Mouse (Mus musculus): ENCODE measurements around the gene Sh2d2a. TPM values are rescaled to one million over a fixed set of nuclear protein-coding genes. Genes with fewer than 3 reads are reported as not detected.
"Not testable (repeated sequence)": the region's sequence is repeated elsewhere in the genome, so short reads cannot be mapped to it uniquely, and the experiment has no call there.

Sh2d2a gene
- polyA plus RNA-seq, 1 experiment from 2014 or later = not detected

DNA sequence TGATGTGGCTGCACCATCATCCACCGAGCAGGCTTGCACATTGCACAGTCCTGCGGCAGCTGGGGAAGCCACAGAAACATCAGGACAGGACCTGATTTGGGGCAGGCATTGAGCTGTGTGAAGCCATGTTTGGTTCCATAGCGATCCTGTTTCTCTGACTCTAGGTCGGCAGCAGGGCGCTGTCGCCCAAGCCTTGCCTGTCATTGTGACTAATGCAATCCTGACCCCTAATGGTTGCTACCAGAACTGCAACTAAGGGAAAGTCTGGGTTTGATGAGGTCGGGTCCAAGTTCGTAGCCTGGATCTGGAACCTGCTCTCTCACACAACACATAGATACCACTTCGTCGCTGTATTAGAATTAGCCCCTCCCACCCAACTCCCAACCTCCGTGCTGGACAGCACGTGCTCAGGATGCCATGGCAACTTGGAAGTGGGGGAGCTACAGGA, 29.9 kb upstream of the Sh2d2a start:
- Histone ChIP-seq H3K9ac (ENCODE audit: low read length) (no peak overlapping the region; the same call in 1 of the 2 replicates), H3K36me3 (ENCODE audit: control insufficient read depth, insufficient read depth, low read length) (no peaks in the 10 kb centered on the region), H3K4me2 (ENCODE audit: low read depth, severe bottlenecking) (no peak overlapping the region), H3K4me3 (ENCODE audit: low read depth, low read length) (no peak overlapping the region), H3K27ac (replicated peaks; ENCODE audit: low read depth, low read length) (no peak overlapping the region), H3K27me3 (ENCODE audit: control insufficient read depth, insufficient read depth, low read length) (peaks cover 10% of the 10 kb centered on the region), H3K9me3 (ENCODE audit: control insufficient read depth, low read length) (no peaks in the 10 kb centered on the region), H3K4me1 (ENCODE audit: control insufficient read depth, insufficient read depth, low read length) (0 out of 2 replicates have a peak, but pooled peaks cover 3% of the 10 kb centered on the region)
- WGBS = 8% methylated on average over 12 of the region's 12 CpGs
- DNase-seq (ENCODE audit: low spot score) (peak; percentile 89), ATAC-seq (ENCODE audit: insufficient number of reproducible peaks, low FRiP score, low TSS enrichment, low read depth) (0 out of 2 replicates have a peak, but pooled peaks have one; percentile 37)

DNA sequence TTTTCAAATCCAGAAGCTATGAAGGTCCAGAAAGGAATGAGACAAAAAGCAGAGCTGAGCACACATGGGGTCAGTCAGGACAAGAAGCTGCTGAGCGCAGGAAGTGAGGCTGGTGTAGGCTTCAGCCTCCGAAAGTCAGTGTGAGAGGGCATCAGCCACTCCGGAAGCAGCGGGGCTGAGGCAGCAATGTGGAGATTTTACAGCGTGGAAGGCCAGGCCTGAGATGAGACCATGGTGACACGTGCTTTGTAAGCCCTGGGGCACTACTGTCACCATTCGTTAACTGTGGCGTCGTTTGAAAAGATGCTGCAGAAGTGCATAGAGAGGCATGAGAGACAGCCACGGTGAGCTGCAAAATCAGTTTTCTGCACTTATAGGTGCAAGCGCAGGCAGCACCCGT, 28.3 kb upstream of the Sh2d2a start:
- Histone ChIP-seq H3K9me3 (ENCODE audit: control insufficient read depth, low read length) (no peaks in the 10 kb centered on the region), H3K9ac (ENCODE audit: low read length) (no peak overlapping the region), H3K4me3 (ENCODE audit: low read depth, low read length) (no peak overlapping the region), H3K36me3 (ENCODE audit: control insufficient read depth, insufficient read depth, low read length) (no peaks in the 10 kb centered on the region), H3K4me2 (ENCODE audit: low read depth, severe bottlenecking) (no peak overlapping the region), H3K27me3 (ENCODE audit: control insufficient read depth, insufficient read depth, low read length) (peaks cover 10% of the 10 kb centered on the region), H3K4me1 (ENCODE audit: control insufficient read depth, insufficient read depth, low read length) (0 out of 2 replicates have a peak, but pooled peaks cover 3% of the 10 kb centered on the region), H3K27ac (replicated peaks; ENCODE audit: low read depth, low read length) (no peak overlapping the region)
- DNase-seq (ENCODE audit: low spot score) = no peak
- no peak for ATAC-seq (ENCODE audit: insufficient number of reproducible peaks, low FRiP score, low TSS enrichment, low read depth)
- WGBS = 67% methylated on average over 12 of the region's 12 CpGs

DNA sequence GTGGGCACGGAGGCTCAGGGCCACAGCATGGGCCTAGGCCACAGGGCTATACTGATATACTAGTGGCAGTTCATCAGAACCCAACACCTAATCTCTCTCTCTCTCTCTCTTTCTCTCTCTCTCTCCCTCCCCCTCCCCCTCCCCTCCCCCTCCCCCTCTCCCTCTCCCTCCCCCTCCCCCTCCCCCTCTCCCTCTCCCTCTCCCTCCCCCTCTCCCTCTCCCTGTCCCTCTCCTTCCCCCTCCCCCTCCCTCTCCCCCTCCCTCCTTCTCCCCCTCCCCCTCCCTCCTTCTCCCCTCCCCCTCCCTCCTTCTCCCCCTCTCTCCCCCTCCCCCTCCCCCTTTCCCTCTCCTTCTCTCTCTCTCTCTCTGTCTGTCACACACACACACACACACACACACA, 22.3 kb upstream of the Sh2d2a start, which contains the start of gene Pear1:
Gene Pear1, minus strand, starts transcription at position 101 of the 400 bp plus-strand sequence.
- WGBS = 100% methylated on average over 1 of the region's 1 CpGs
- not testable (repeated sequence) for H3K36me3 ChIP-seq (ENCODE audit: control insufficient read depth, insufficient read depth, low read length); H3K27ac ChIP-seq (replicated peaks; ENCODE audit: low read depth, low read length); H3K4me1 ChIP-seq (ENCODE audit: control insufficient read depth, insufficient read depth, low read length); H3K4me3 ChIP-seq (ENCODE audit: low read depth, low read length); H3K4me2 ChIP-seq (ENCODE audit: low read depth, severe bottlenecking); ATAC-seq (ENCODE audit: insufficient number of reproducible peaks, low FRiP score, low TSS enrichment, low read depth); H3K9me3 ChIP-seq (ENCODE audit: control insufficient read depth, low read length); H3K27me3 ChIP-seq (ENCODE audit: control insufficient read depth, insufficient read depth, low read length); H3K9ac ChIP-seq (ENCODE audit: low read length); DNase-seq (ENCODE audit: low spot score)

DNA sequence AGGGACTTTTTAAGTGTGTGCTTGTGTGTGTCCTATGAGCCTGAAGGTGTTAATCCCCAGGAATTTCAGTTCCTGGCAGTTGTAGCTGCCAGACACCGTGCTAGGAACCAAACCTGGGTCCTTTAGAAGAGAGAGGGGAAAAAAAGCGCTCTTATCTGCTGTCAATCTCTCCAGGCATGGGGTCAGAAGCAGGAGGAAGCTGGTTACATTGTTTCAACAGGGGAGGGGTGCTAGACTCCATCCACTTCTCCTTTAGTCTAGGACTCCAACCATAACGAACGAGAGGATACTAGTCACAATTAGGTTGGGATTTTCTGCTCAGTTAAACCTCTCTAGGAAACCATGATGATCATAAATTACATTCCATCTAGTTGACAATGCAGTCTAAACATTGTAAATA, 18.1 kb upstream of the Sh2d2a start:
- H3K9me3 ChIP-seq (ENCODE audit: control insufficient read depth, low read length) = no peaks in the 10 kb centered on the region
- no peaks in the 10 kb centered on the region for H3K4me1 ChIP-seq (ENCODE audit: control insufficient read depth, insufficient read depth, low read length)
- H3K27me3 ChIP-seq (ENCODE audit: control insufficient read depth, insufficient read depth, low read length) = no peaks in the 10 kb centered on the region
- no peak overlapping the region for H3K4me2 ChIP-seq (ENCODE audit: low read depth, severe bottlenecking)
- no peak overlapping the region for H3K27ac ChIP-seq (replicated peaks; ENCODE audit: low read depth, low read length)
- DNase-seq (ENCODE audit: low spot score) (no peak), ATAC-seq (ENCODE audit: insufficient number of reproducible peaks, low FRiP score, low TSS enrichment, low read depth) (no peak)
- H3K36me3 ChIP-seq (ENCODE audit: control insufficient read depth, insufficient read depth, low read length) = no peaks in the 10 kb centered on the region
- no peak overlapping the region for H3K9ac ChIP-seq (ENCODE audit: low read length)
- H3K4me3 ChIP-seq (ENCODE audit: low read depth, low read length) = no peak overlapping the region
- 58% methylated on average over 4 of the region's 4 CpGs for WGBS

DNA sequence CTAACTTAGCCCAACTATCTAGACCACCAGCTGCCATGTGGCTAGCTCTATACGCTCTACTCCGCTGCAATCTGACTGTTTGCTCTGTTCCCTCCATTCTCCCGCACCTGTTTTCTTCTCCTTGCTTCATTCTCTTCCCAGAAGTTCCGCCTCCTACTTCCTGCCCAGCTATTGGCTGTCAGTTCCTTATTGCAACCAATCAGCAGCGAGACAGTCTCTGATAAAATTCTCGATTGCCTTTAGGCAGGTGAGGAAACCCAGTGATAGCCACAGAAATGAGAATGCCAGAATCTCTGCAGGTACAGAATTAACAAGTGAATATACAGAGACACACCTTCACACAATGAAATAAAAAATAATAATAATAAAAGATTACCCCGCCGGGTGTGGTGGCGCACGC, 17.5 kb upstream of the Sh2d2a start:
- WGBS = 54% methylated on average over 10 of the region's 10 CpGs
- Histone ChIP-seq H3K4me1 (ENCODE audit: control insufficient read depth, insufficient read depth, low read length) (no peaks in the 10 kb centered on the region), H3K9me3 (ENCODE audit: control insufficient read depth, low read length) (no peaks in the 10 kb centered on the region), H3K9ac (ENCODE audit: low read length) (no peak overlapping the region), H3K36me3 (ENCODE audit: control insufficient read depth, insufficient read depth, low read length) (no peaks in the 10 kb centered on the region), H3K27me3 (ENCODE audit: control insufficient read depth, insufficient read depth, low read length) (no peaks in the 10 kb centered on the region), H3K4me2 (ENCODE audit: low read depth, severe bottlenecking) (no peak overlapping the region), H3K27ac (replicated peaks; ENCODE audit: low read depth, low read length) (no peak overlapping the region), H3K4me3 (ENCODE audit: low read depth, low read length) (no peak overlapping the region)
- no peak for DNase-seq (ENCODE audit: low spot score)
- ATAC-seq (ENCODE audit: insufficient number of reproducible peaks, low FRiP score, low TSS enrichment, low read depth) = no peak

DNA sequence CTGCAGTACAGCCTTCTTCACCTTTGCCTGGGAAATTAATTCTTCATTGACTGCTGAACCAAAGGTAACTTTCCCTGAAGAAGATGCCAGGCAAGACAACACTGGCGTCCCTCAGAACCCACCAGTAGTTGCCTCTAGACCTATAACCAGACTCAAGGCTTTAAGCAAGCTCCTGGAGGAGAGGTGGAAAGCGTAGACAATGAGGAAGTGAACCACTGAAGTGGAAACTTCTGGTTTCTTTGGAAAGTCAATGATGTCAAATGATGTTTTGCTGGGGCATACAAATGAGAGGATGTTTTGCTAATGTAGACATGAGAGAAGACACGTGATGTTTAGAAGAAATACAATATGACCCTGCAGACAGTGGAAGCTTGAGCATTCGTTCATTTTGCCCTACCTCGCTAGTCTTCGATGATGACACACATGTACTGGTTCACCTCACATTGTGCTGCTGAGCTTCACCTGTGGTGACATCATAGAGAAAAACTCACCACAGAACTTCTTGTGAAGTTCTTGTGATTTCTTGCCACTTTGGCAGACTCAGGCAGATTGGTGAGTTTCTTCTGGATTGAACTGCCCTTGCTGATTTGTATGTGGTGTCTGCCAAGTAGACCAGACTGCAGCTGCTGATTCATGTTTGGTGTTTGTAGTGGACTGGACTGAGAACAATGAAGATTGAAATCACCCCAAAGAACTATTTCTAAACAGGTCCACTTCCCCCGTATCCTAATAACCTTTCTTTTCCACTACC, 14.3 kb upstream of the Sh2d2a start:
- H3K36me3 ChIP-seq (ENCODE audit: control insufficient read depth, insufficient read depth, low read length) = no peaks in the 10 kb centered on the region
- H3K27ac ChIP-seq (replicated peaks; ENCODE audit: low read depth, low read length) = no peak overlapping the region
- no peak overlapping the region for H3K4me3 ChIP-seq (ENCODE audit: low read depth, low read length)
- DNase-seq (ENCODE audit: low spot score) (no peak), ATAC-seq (ENCODE audit: insufficient number of reproducible peaks, low FRiP score, low TSS enrichment, low read depth) (no peak)
- no peaks in the 10 kb centered on the region for H3K4me1 ChIP-seq (ENCODE audit: control insufficient read depth, insufficient read depth, low read length)
- H3K9ac ChIP-seq (ENCODE audit: low read length) = no peak overlapping the region
- H3K4me2 ChIP-seq (ENCODE audit: low read depth, severe bottlenecking) = no peak overlapping the region
- WGBS = 87% methylated on average over 7 of the region's 7 CpGs
- no peaks in the 10 kb centered on the region for H3K27me3 ChIP-seq (ENCODE audit: control insufficient read depth, insufficient read depth, low read length)
- no peaks in the 10 kb centered on the region for H3K9me3 ChIP-seq (ENCODE audit: control insufficient read depth, low read length)

DNA sequence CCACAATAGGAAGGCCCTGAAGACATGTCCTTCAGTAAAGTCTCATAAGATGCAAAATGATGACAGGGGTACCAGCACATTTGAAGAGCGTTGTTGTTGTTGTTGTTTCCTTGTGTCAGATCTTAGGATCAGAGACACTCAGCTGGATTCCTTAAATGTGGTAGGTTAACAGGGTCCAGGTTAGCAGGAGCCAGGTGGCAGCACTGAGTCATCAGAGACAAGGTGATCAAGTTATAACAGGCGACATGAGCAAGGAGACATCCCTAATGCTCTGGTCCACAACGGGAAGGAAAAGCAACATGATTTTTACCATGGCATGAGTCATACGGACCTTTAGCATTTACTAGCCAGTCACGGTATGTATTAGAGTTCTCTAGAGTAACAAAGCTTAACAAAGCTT, 13.1 kb upstream of the Sh2d2a start:
- Histone ChIP-seq H3K27ac (replicated peaks; ENCODE audit: low read depth, low read length) (no peak overlapping the region), H3K4me1 (ENCODE audit: control insufficient read depth, insufficient read depth, low read length) (no peaks in the 10 kb centered on the region), H3K36me3 (ENCODE audit: control insufficient read depth, insufficient read depth, low read length) (no peaks in the 10 kb centered on the region), H3K27me3 (ENCODE audit: control insufficient read depth, insufficient read depth, low read length) (no peaks in the 10 kb centered on the region), H3K9ac (ENCODE audit: low read length) (no peak overlapping the region), H3K4me2 (ENCODE audit: low read depth, severe bottlenecking) (no peak overlapping the region), H3K9me3 (ENCODE audit: control insufficient read depth, low read length) (no peaks in the 10 kb centered on the region), H3K4me3 (ENCODE audit: low read depth, low read length) (no peak overlapping the region)
- ATAC-seq (ENCODE audit: insufficient number of reproducible peaks, low FRiP score, low TSS enrichment, low read depth) = no peak
- DNase-seq (ENCODE audit: low spot score) = no peak
- 66% methylated on average over 5 of the region's 5 CpGs for WGBS

DNA sequence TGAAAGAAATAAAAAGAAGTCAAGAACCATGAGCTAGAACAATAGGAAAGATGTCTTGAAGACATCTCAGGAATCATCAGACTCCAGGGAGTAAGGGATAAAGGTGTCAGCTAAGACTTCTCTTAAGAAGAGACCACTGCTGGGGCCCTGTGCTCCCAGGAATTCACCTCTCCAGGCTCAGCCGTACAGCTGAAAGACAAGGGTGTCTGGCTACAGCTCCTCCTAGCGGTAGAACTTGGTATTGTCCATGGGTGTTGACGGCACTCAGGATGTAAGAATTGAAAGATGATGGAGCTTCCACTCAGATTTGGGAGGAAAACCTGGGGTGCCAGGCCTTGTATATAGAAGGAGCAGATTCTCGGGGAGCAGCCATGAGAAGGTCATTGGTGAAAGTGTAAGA, 7.9 kb upstream of the Sh2d2a start:
- H3K36me3 ChIP-seq (ENCODE audit: control insufficient read depth, insufficient read depth, low read length) = no peaks in the 10 kb centered on the region
- H3K27me3 ChIP-seq (ENCODE audit: control insufficient read depth, insufficient read depth, low read length) = no peaks in the 10 kb centered on the region
- no peak overlapping the region for H3K9ac ChIP-seq (ENCODE audit: low read length)
- H3K9me3 ChIP-seq (ENCODE audit: control insufficient read depth, low read length) = no peaks in the 10 kb centered on the region
- H3K4me2 ChIP-seq (ENCODE audit: low read depth, severe bottlenecking) = no peak overlapping the region
- no peak for ATAC-seq (ENCODE audit: insufficient number of reproducible peaks, low FRiP score, low TSS enrichment, low read depth)
- DNase-seq (ENCODE audit: low spot score) = peak; percentile 92
- H3K4me3 ChIP-seq (ENCODE audit: low read depth, low read length) = no peak overlapping the region
- 5% methylated on average over 4 of the region's 4 CpGs for WGBS
- no peaks in the 10 kb centered on the region for H3K4me1 ChIP-seq (ENCODE audit: control insufficient read depth, insufficient read depth, low read length)
- no peak overlapping the region for H3K27ac ChIP-seq (replicated peaks; ENCODE audit: low read depth, low read length)

DNA sequence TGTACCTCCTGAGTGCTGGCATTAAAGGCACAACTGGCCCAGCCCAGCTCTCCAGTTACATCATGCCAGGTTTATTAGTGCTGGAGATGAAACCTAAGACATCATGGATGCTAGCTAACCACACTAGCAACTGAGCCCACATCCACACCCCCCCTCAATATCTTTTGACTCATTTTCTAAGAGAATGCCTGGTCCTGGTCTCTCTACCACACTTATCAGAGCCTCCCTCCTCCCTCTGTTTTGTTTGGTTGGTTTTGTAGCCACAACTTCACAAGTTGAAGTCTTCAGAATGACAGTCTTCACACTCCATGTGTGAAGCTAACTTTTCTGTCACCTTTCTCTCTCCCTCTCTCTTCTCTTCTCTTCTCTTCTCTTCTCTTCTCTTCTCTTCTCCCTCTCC, 5.7 kb upstream of the Sh2d2a start:
- ATAC-seq (ENCODE audit: insufficient number of reproducible peaks, low FRiP score, low TSS enrichment, low read depth) (no peak), DNase-seq (ENCODE audit: low spot score) (no peak)
- Histone ChIP-seq H3K4me2 (ENCODE audit: low read depth, severe bottlenecking) (no peak overlapping the region), H3K4me3 (ENCODE audit: low read depth, low read length) (no peak overlapping the region), H3K27ac (replicated peaks; ENCODE audit: low read depth, low read length) (no peak overlapping the region), H3K27me3 (ENCODE audit: control insufficient read depth, insufficient read depth, low read length) (no peaks in the 10 kb centered on the region), H3K9me3 (ENCODE audit: control insufficient read depth, low read length) (no peaks in the 10 kb centered on the region), H3K9ac (ENCODE audit: low read length) (no peak overlapping the region), H3K4me1 (ENCODE audit: control insufficient read depth, insufficient read depth, low read length) (no peaks in the 10 kb centered on the region), H3K36me3 (ENCODE audit: control insufficient read depth, insufficient read depth, low read length) (no peaks in the 10 kb centered on the region)
